Mouse (Mus musculus) kidney, embryonic 15.5 days (tissue): ENCODE data around the gene Vgll4. TPM values are rescaled to one million over a fixed set of nuclear protein-coding genes. Genes with fewer than 3 reads are reported as not detected.

Experiments
- ATAC-seq: fragments of 200-750 bp; cut with Nextera tagmentation; replicated peaks from 2 replicates; pipeline ENCODE4 v1.8.0; 2017; ENCODE audit warnings: moderate TSS enrichment; ENCODE audit not compliant: low FRiP score
- H3K27ac ChIP-seq: fragments of 300-500 bp; sonication (generic); 2 replicates; pipeline ENCODE4 v1.5.1; 2015; ENCODE audit warnings: mild to moderate bottlenecking, inconsistent platforms
- H3K27me3 ChIP-seq: fragments of 300-500 bp; sonication (generic); 2 replicates; pipeline ENCODE4 v1.6.1; 2015; ENCODE audit warnings: inconsistent platforms
- H3K36me3 ChIP-seq: fragments of 300-500 bp; sonication (generic); 2 replicates; pipeline ENCODE4 v1.6.1; 2015; ENCODE audit warnings: inconsistent platforms
- H3K4me1 ChIP-seq: fragments of 300-500 bp; sonication (generic); 2 replicates; pipeline ENCODE4 v1.6.1; 2015; ENCODE audit warnings: inconsistent platforms
- H3K4me2 ChIP-seq: fragments of 300-500 bp; sonication (generic); 2 replicates; pipeline ENCODE4 v1.6.1; 2015; ENCODE audit warnings: moderate library complexity, mild to moderate bottlenecking, inconsistent platforms
- H3K4me3 ChIP-seq: fragments of 300-500 bp; sonication (generic); replicated peaks from 2 replicates; pipeline ENCODE4 v1.5.1; 2015; ENCODE audit warnings: mild to moderate bottlenecking, inconsistent platforms
- H3K9ac ChIP-seq: fragments of 300-500 bp; sonication (generic); 2 replicates; pipeline ENCODE4 v1.6.1; 2015; ENCODE audit warnings: mild to moderate bottlenecking, inconsistent platforms
- H3K9me3 ChIP-seq: fragments of 300-500 bp; sonication (generic); replicated peaks from 2 replicates; pipeline ENCODE4 v1.6.1; 2016; ENCODE audit warnings: inconsistent platforms
- WGBS: fragments of 180-500 bp; shearing (Covaris S2); methylation state at CpG from one replicate; pipeline ENCODE4 v1.1.7; 2015; ENCODE audit warnings: mixed read lengths; 5-methylcytosine and 5-hydroxymethylcytosine counted together
- polyA plus RNA-seq: library from polyadenylated mRNA; unstranded; fragments of >200 nt; fragmentation: Nextera tagmentation; extraction: Ambion mirVana; gene quantifications from 2 replicates; pipeline ENCODE4 v1.2.1, GENCODE M21; 2015

Vgll4 gene
- polyA plus RNA-seq, 1 experiment from 2014 or later, result 110 TPM

GRCm38 (mm10) chr6:114958249-114959011, 11.4 kb downstream of the Vgll4 start:
- Histone ChIP-seq H3K9me3 (no peaks in the 10 kb centered on the region), H3K36me3 (no peaks in the 10 kb centered on the region), H3K4me2 (no peak overlapping the region), H3K4me1 (peaks cover 19% of the 10 kb centered on the region), H3K27me3 (no peaks in the 10 kb centered on the region), H3K27ac (no peak overlapping the region), H3K9ac (no peak overlapping the region), H3K4me3 (no peak overlapping the region)
- WGBS, result 44% methylated on average over 10 of the region's 10 CpGs
- 0 out of 2 replicates have a peak, but pooled peaks have one; percentile 54 for ATAC-seq

- H3K9me3 ChIP-seq, result no peaks in the 10 kb centered on the region
- H3K36me3 ChIP-seq, result no peaks in the 10 kb centered on the region
- H3K27me3 ChIP-seq, result no peaks in the 10 kb centered on the region
- H3K4me2 ChIP-seq, result no peak overlapping the region
- no peak overlapping the region for H3K27ac ChIP-seq
- no peak overlapping the region for H3K9ac ChIP-seq
- no peak overlapping the region for H3K4me3 ChIP-seq
- ATAC-seq, result no peak
- H3K4me1 ChIP-seq, result peaks cover 15% of the 10 kb centered on the region; the same call in 1 of the 2 replicates
- 65% methylated on average over 12 of the region's 12 CpGs for WGBS
Observed at GRCm38 (mm10) chr6:114957756-114958155, 12.0 kb downstream of the Vgll4 start.

GRCm38 (mm10) chr6:114954496-114954895, 15.3 kb downstream of the Vgll4 start:
- H3K4me1 ChIP-seq, result peaks cover 15% of the 10 kb centered on the region; the same call in 1 of the 2 replicates
- H3K9me3 ChIP-seq, result no peaks in the 10 kb centered on the region
- 81% methylated on average over 5 of the region's 5 CpGs for WGBS
- H3K4me3 ChIP-seq, result no peak overlapping the region
- no peak overlapping the region for H3K4me2 ChIP-seq
- no peak for ATAC-seq
- no peaks in the 10 kb centered on the region for H3K36me3 ChIP-seq
- no peak overlapping the region for H3K9ac ChIP-seq
- no peak overlapping the region for H3K27ac ChIP-seq
- no peaks in the 10 kb centered on the region for H3K27me3 ChIP-seq

GRCm38 (mm10) chr6:114953601-114954000, 16.2 kb downstream of the Vgll4 start:
- no peak for ATAC-seq
- peaks cover 10% of the 10 kb centered on the region; the same call in 1 of the 2 replicates for H3K4me1 ChIP-seq
- no peaks in the 10 kb centered on the region for H3K27me3 ChIP-seq
- H3K9me3 ChIP-seq, result no peaks in the 10 kb centered on the region
- no peak overlapping the region for H3K4me3 ChIP-seq
- H3K27ac ChIP-seq, result no peak overlapping the region
- no peak overlapping the region for H3K4me2 ChIP-seq
- H3K9ac ChIP-seq, result no peak overlapping the region
- no peaks in the 10 kb centered on the region for H3K36me3 ChIP-seq
- WGBS, result 89% methylated on average over 5 of the region's 5 CpGs

GRCm38 (mm10) chr6:114952356-114952755, 17.4 kb downstream of the Vgll4 start:
- ATAC-seq, result no peak
- no peak overlapping the region for H3K4me3 ChIP-seq
- H3K4me2 ChIP-seq, result no peak overlapping the region
- H3K27ac ChIP-seq, result no peak overlapping the region
- no peaks in the 10 kb centered on the region for H3K27me3 ChIP-seq
- H3K9me3 ChIP-seq, result no peaks in the 10 kb centered on the region
- WGBS, result 67% methylated on average over 5 of the region's 5 CpGs
- no peak overlapping the region for H3K9ac ChIP-seq
- H3K36me3 ChIP-seq, result no peaks in the 10 kb centered on the region
- H3K4me1 ChIP-seq, result no peaks in the 10 kb centered on the region

- no peak overlapping the region for H3K9ac ChIP-seq
- H3K4me2 ChIP-seq, result no peak overlapping the region
- H3K9me3 ChIP-seq, result no peaks in the 10 kb centered on the region
- ATAC-seq, result no peak
- H3K36me3 ChIP-seq, result no peaks in the 10 kb centered on the region
- peaks cover 8% of the 10 kb centered on the region; the same call in 1 of the 2 replicates for H3K4me1 ChIP-seq
- 86% methylated on average over 14 of the region's 14 CpGs for WGBS
- no peaks in the 10 kb centered on the region for H3K27me3 ChIP-seq
- H3K4me3 ChIP-seq, result no peak overlapping the region
- no peak overlapping the region for H3K27ac ChIP-seq
Observed at GRCm38 (mm10) chr6:114944456-114945438, 25.0 kb downstream of the Vgll4 start.

- no peak overlapping the region for H3K4me2 ChIP-seq
- no peaks in the 10 kb centered on the region for H3K36me3 ChIP-seq
- peaks cover 8% of the 10 kb centered on the region; the same call in 1 of the 2 replicates for H3K4me1 ChIP-seq
- 51% methylated on average over 8 of the region's 8 CpGs for WGBS
- H3K27ac ChIP-seq, result peak overlapping the region; percentile 72; the same call in 1 of the 2 replicates
- no peak overlapping the region for H3K4me3 ChIP-seq
- H3K9ac ChIP-seq, result no peak overlapping the region
- ATAC-seq, result 0 out of 2 replicates have a peak, but pooled peaks have one; percentile 43
- no peaks in the 10 kb centered on the region for H3K9me3 ChIP-seq
- no peaks in the 10 kb centered on the region for H3K27me3 ChIP-seq
Observed at GRCm38 (mm10) chr6:114941201-114941849, 28.5 kb downstream of the Vgll4 start.

GRCm38 (mm10) chr6:114939666-114940065, 30.1 kb downstream of the Vgll4 start:
- Histone ChIP-seq H3K27me3 (no peaks in the 10 kb centered on the region), H3K9me3 (no peaks in the 10 kb centered on the region), H3K4me2 (no peak overlapping the region), H3K27ac (no peak overlapping the region), H3K9ac (no peak overlapping the region), H3K4me1 (peaks cover 8% of the 10 kb centered on the region; the same call in 1 of the 2 replicates), H3K36me3 (no peaks in the 10 kb centered on the region), H3K4me3 (no peak overlapping the region)
- WGBS, result 81% methylated on average over 2 of the region's 2 CpGs
- ATAC-seq, result no peak

- Histone ChIP-seq H3K36me3 (no peaks in the 10 kb centered on the region), H3K9me3 (no peaks in the 10 kb centered on the region), H3K4me3 (no peak overlapping the region), H3K27me3 (no peaks in the 10 kb centered on the region), H3K4me2 (no peak overlapping the region), H3K9ac (no peak overlapping the region), H3K4me1 (peaks cover 22% of the 10 kb centered on the region), H3K27ac (no peak overlapping the region)
- 77% methylated on average over 5 of the region's 5 CpGs for WGBS
- no peak for ATAC-seq
Observed at GRCm38 (mm10) chr6:114936941-114937313, 32.9 kb downstream of the Vgll4 start.

- peaks cover 24% of the 10 kb centered on the region for H3K4me1 ChIP-seq
- H3K27me3 ChIP-seq, result no peaks in the 10 kb centered on the region
- no peak overlapping the region for H3K27ac ChIP-seq
- 75% methylated on average over 19 of the region's 19 CpGs for WGBS
- H3K4me3 ChIP-seq, result no peak overlapping the region
- H3K36me3 ChIP-seq, result no peaks in the 10 kb centered on the region
- H3K9me3 ChIP-seq, result no peaks in the 10 kb centered on the region
- H3K4me2 ChIP-seq, result no peak overlapping the region
- no peak for ATAC-seq
- no peak overlapping the region for H3K9ac ChIP-seq
Observed at GRCm38 (mm10) chr6:114936297-114936940, 33.4 kb downstream of the Vgll4 start.

- Histone ChIP-seq H3K9ac (no peak overlapping the region), H3K9me3 (no peaks in the 10 kb centered on the region), H3K4me3 (no peak overlapping the region), H3K27ac (no peak overlapping the region), H3K36me3 (no peaks in the 10 kb centered on the region), H3K4me1 (peaks cover 30% of the 10 kb centered on the region), H3K4me2 (no peak overlapping the region), H3K27me3 (peaks cover 2% of the 10 kb centered on the region; the same call in 1 of the 2 replicates)
- no peak for ATAC-seq
- WGBS, result 82% methylated on average over 3 of the region's 3 CpGs
Observed at GRCm38 (mm10) chr6:114935362-114935761, 34.4 kb downstream of the Vgll4 start.
